Mouse (Mus musculus) ES-E14 (cell line): ENCODE results near the gene Ccdc149. TPM values are rescaled to one million over a fixed set of nuclear protein-coding genes. Genes with fewer than 3 reads are reported as not detected.

Source experiments
- DNase-seq: peaks from one replicate; pipeline ENCODE4 v3.0.0-alpha.2; 2013; ENCODE audit warnings: low read depth, low spot score
- H3K27ac ChIP-seq: 2 replicates; pipeline ENCODE4 v1.5.1; 2012; ENCODE audit warnings: low read depth, mild to moderate bottlenecking, low read length, moderate library complexity, mixed read lengths; ENCODE audit not compliant: poor library complexity, insufficient read depth, severe bottlenecking
- H3K36me3 ChIP-seq: 2 replicates; pipeline ENCODE4 v1.6.1; 2012; ENCODE audit warnings: mild to moderate bottlenecking, low read length, moderate library complexity, mixed read lengths; ENCODE audit not compliant: control insufficient read depth, poor library complexity, insufficient read depth, severe bottlenecking
- H3K4me1 ChIP-seq, 2 experiments: fragments of 150-350 bp in 1 of 2; sonication (generic) in 1 of 2; 2 replicates each; pipeline ENCODE4 v1.6.1; 2012; ENCODE audit warnings: low read length in 2 of 2, mild to moderate bottlenecking in 1 of 2, mixed read lengths in 1 of 2; ENCODE audit not compliant: control insufficient read depth in 2 of 2, insufficient read depth in 2 of 2, poor library complexity in 1 of 2
- H3K4me3 ChIP-seq, 2 experiments: fragments of 150-350 bp in 1 of 2; sonication (generic) in 1 of 2; 2 replicates each; pipeline ENCODE4 v1.5.1; 2012; ENCODE audit warnings: low read length in 2 of 2, low read depth in 1 of 2, mild to moderate bottlenecking in 1 of 2, mixed read lengths in 1 of 2; ENCODE audit not compliant: insufficient read depth in 1 of 2, poor library complexity in 1 of 2, severe bottlenecking in 1 of 2
- H3K9ac ChIP-seq: 2 replicates; pipeline ENCODE4 v1.6.1; 2012; ENCODE audit warnings: low read depth, mild to moderate bottlenecking, low read length, mixed read lengths; ENCODE audit not compliant: poor library complexity, insufficient read depth, severe bottlenecking
- H3K9me3 ChIP-seq: fragments of 150-350 bp; sonication (generic); 2 replicates; pipeline ENCODE4 v1.6.1; 2012; ENCODE audit warnings: low read depth, mild to moderate bottlenecking, low read length; ENCODE audit not compliant: control insufficient read depth, insufficient read depth
- CHD2 ChIP-seq: IDR thresholded peaks from 2 replicates; pipeline ENCODE4 v1.6.1; 2014; ENCODE audit warnings: mild to moderate bottlenecking, low read depth, low read length, inconsistent platforms
- HCFC1 ChIP-seq: IDR thresholded peaks from 2 replicates; pipeline ENCODE4 v1.6.1; 2012; ENCODE audit warnings: low read length, inconsistent platforms, borderline replicate concordance; ENCODE audit not compliant: insufficient read depth
- MAFK ChIP-seq: IDR thresholded peaks from 2 replicates; pipeline ENCODE4 v1.6.1; 2014; ENCODE audit warnings: mild to moderate bottlenecking, low read depth, low read length, inconsistent platforms; ENCODE audit not compliant: insufficient read depth
- ZC3H11A ChIP-seq: IDR thresholded peaks from 2 replicates; pipeline ENCODE4 v1.6.1; 2012; ENCODE audit warnings: low read depth, mild to moderate bottlenecking, inconsistent platforms, low read length, borderline replicate concordance
- ZNF384 ChIP-seq: IDR thresholded peaks from 2 replicates; pipeline ENCODE4 v1.6.1; 2012; ENCODE audit warnings: low read depth, low read length, inconsistent platforms
- in situ Hi-C, 2 experiments: fragments of 600-800 bp; cut with MboI; formaldehyde crosslinking; loops; one replicate each; pipeline ENCODE4 v1.15.1; 2025; ENCODE audit warnings: low sequenced_read_pairs in 2 of 2, inconsistent platforms in 1 of 2; ENCODE audit not compliant: unreplicated experiment in 2 of 2
- total RNA-seq: library from RNA; depleted of rRNA; stranded (reverse); fragments of 300-350 nt; gene quantifications from 2 replicates; pipeline ENCODE4 v1.2.3, GENCODE M21; 2012; rRNA removed

The Ccdc149 gene
- 0.11 and 0.27 TPM in 2 replicates for total RNA-seq

GRCm38 (mm10) chr5:52470991-52471801 is at the start of gene Ccdc149:
Gene Ccdc149, minus strand, starts transcription at chr5:52471521.
- TF ChIP-seq MAFK (no peak), CHD2 (no peak), ZC3H11A (no peak), HCFC1 (no peak), ZNF384 (no peak)
- peak; percentile 65 for DNase-seq
- Histone ChIP-seq H3K36me3 (no peaks in the 10 kb centered on the region), H3K27ac (no peak within 1 kb of the TSS), H3K4me1 (peaks cover 0 to 2% of the 10 kb centered on the region in 2 experiments; a peak in 1 of 4 replicates), H3K4me3 (peak within 1 kb of the TSS; percentile 80 to 87), H3K9ac (peak within 1 kb of the TSS; percentile 76), H3K9me3 (no peaks in the 10 kb centered on the region)
- in situ Hi-C loops, result no loop called here

DNA sequence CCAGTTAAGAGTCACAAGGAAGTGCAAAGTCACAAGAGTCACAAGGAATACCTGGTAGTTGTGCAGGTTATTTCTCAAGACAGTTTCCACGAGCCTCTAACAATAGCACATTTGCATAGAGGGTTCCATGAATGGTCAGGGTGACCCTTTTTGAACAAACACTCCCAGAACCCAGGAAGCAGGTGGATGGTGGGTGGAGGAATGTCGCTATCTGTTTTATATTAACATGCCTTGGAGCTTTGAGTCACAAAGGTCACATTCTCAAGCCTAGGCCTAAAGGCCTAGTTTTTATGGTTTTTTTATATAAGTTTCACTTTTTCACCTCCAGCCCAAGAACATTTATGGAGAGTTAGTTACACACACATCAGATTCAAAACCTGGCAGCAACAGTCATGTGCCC is 48.6 kb upstream of the Ccdc149 start:
- Histone ChIP-seq H3K36me3 (no peaks in the 10 kb centered on the region), H3K9ac (no peak overlapping the region), H3K27ac (no peak overlapping the region), H3K4me3 (no peak overlapping the region), H3K9me3 (no peaks in the 10 kb centered on the region), H3K4me1 (no peaks in the 10 kb centered on the region)
- in situ Hi-C loops, result no loop called here
- DNase-seq, result no peak
- TF ChIP-seq HCFC1 (no peak), ZNF384 (no peak), ZC3H11A (no peak), MAFK (no peak), CHD2 (no peak)

GRCm38 (mm10) chr5:52516072-52516476 is 44.8 kb upstream of the Ccdc149 start:
- H3K4me3 ChIP-seq, result 0 out of 4 replicates have a peak overlapping the region, but pooled peaks of 1 of the 2 experiments have one; percentile 15
- H3K9me3 ChIP-seq, result no peaks in the 10 kb centered on the region
- no peak overlapping the region for H3K27ac ChIP-seq
- 0 out of 2 replicates have a peak, but pooled peaks have one; percentile 28 for TF ChIP-seq MAFK
- no peak for TF ChIP-seq HCFC1
- H3K9ac ChIP-seq, result no peak overlapping the region
- DNase-seq, result peak; percentile 38
- no peaks in the 10 kb centered on the region for H3K36me3 ChIP-seq
- H3K4me1 ChIP-seq, result no peaks in the 10 kb centered on the region
- in situ Hi-C loops, result no loop called here

DNA sequence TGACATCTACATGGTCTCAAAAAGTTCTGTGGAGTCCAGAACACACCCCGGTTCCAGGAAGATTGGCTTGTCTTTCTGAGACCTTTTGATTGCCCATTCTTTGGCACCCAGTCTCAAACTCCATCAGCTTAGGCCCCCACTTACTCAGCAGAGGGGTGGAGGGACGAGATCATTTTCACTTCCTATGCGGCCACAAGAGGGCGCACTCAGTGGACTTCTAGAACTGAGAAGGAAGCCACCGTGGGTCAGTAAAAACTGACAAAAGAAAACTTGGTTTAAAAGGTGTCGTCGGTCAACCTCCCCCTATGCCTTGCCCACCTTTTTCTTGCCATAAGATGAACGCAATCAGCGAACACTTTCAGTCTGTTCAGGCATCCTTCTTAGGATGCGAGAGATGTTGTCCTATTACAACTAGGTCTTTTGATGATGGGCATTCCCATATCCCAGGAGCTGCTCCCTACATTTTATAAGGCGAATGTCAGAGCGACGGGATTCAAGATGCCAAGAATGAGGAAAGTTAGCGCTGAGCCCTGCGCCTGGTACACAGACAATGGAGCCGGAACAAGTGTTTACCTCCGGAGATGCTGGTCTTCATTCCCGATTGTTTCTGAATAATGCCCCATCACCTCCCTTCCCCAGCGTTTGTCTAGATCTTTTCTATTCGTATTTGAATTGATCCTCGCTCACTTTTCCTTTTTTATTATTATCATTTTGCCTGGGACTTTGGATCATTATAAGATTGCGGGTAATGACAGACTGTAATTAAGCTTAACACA is 44.1 kb upstream of the Ccdc149 start:
- Histone ChIP-seq H3K4me3 (0 out of 4 replicates have a peak overlapping the region, but pooled peaks of 1 of the 2 experiments have one; percentile 15), H3K9me3 (no peaks in the 10 kb centered on the region), H3K9ac (no peak overlapping the region), H3K36me3 (no peaks in the 10 kb centered on the region), H3K4me1 (no peaks in the 10 kb centered on the region), H3K27ac (no peak overlapping the region)
- TF ChIP-seq ZNF384 (no peak), ZC3H11A (0 out of 2 replicates have a peak, but pooled peaks have one; percentile 35)
- in situ Hi-C loops, result no loop called here
- peak; percentile 38 for DNase-seq
